Mouse (Mus musculus): ENCODE results near the gene Gm6268. TPM values are rescaled to one million over a fixed set of nuclear protein-coding genes. Genes with fewer than 3 reads are reported as not detected.

Gene Gm6268
- total RNA-seq (2021) = not detected

DNA sequence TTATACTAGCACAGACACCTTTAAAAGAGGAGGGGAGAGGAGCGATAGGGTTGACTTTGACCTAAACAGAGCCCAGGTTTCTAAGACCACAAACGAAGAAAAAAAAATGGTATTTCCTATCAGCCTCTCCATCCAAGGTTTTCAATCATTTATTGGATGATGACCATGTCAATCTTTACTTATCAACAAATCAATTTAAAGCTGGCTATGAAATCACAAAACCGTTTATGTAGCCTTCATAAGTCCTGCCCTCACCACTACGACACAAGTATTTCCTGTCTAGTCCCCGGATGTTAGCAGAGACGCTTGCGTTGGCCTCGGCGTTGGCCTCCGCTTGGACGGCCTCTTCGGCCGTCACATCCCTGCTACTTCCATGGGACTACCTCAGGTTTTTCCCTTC is at the start of gene Gm6268:
Gm6268 (plus strand) TSS at position 301 of the 400 bp plus-strand sequence.
- no peak for DNase-seq (ENCODE audit: low spot score)
- intact Hi-C loops (cut with DNase I) = no loop called here

DNA sequence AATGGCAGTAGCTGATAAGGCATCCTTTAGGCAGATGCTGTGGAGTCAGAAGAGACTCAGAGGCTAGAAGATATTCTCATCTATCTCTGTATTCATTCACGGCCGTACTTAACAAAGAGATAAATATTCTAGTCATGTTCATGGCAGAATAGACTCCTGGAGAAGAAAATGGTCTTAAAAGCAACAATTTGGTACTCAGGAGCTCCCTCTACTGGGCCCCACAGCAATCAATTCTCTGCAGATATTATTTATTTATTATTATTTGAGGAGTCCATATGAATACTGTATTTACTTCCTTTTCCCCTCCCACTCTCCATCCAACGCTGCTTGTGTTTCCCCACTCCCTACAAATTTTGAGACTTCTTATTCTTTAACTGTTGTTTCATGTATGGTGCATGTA is 48.6 kb upstream of the Gm6268 start:
- no peak for DNase-seq (ENCODE audit: low spot score)
- intact Hi-C loops (cut with DNase I) = loop anchor here (2.0 kb wide), 1 partner anchor 126 kb away; no protein-coding TSS in a partner anchor

DNA sequence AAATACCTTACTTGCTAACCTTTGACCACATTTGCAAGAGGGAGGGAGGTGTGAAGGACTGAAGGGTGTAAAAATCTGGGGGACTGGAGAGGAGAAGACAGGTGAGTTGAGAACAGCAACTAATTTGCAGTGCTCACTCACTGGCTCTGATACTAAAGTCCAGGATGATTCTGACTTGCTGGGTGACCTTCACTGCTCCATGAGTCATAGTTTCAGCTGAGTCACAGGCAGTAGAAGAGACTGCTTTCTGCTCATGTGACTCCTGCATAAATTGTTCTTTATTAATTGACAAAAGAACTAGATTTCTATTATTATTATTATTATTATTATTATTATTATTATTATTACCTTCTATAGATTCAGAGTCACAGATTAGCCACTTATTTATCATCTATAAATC is 15.7 kb upstream of the Gm6268 start:
- intact Hi-C loops (cut with DNase I) = no loop called here
- DNase-seq (ENCODE audit: low spot score) = no peak

DNA sequence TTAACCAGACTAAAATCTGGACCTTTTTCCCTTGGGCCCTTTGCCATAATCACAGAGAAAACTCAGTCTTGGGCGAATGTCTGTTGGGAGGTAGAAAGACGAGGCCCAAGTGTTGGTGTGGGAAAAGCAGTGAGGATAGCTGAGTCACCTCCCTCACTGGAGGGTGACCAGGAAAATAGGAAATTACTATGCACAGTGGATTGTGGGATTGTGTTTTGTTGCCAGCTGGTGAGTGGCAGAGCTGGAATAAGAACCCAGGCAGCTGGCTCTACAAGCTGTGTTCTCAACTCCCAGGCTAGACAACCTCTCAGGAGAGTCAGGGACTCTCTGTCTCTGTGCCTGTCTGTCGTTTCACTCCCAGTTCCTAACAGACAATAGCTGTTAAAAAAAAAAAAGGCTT is 11.1 kb upstream of the Gm6268 start:
- DNase-seq (ENCODE audit: low spot score) = no peak
- intact Hi-C loops (cut with DNase I) = loop anchor here (10.0 kb wide), 1 partner anchor 555 kb away; no protein-coding TSS in a partner anchor

DNA sequence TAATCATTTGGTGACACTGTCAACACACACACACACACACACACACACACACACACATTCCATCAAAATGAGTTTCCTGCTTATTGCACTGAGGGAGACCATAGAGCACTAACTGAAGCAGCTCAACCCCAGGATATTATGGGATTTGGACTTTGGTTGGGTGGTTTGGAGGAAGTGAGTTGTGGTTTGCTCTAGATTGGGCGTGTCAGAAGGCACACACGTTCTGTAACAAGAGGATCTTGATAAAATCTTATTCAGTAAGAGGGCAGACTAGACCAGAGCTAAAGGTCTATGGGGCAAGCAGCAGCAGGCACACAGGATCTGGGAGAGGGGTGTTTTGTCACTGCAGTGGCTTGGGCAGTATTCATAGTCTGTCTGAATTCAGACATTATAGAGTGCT is 10.6 kb upstream of the Gm6268 start:
- intact Hi-C loops (cut with DNase I) = loop anchor here (10.0 kb wide), 1 partner anchor 556 kb away; no protein-coding TSS in a partner anchor
- no peak for DNase-seq (ENCODE audit: low spot score)

DNA sequence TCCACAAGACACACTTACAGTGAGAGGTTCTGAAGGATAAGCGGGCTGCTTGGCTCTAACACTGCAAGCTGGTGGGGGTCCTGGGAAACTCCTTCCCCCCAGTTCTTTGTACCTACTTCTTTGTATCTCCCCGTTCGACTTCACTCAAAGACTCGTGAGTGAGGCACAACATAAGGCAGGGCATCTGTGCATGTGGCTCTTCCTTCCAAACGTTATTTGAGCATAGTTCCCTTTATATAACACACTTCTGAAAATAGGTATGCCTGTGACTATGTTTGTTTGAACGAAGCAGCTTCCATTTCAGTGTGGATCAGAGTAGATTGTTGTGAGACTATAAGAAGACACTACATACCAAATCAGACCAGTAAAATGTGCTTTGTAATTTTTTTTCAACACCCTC is 8.4 kb upstream of the Gm6268 start:
- intact Hi-C loops (cut with DNase I) = loop anchor here (10.0 kb wide), 1 partner anchor 558 kb away; no protein-coding TSS in a partner anchor
- DNase-seq (ENCODE audit: low spot score) = no peak

DNA sequence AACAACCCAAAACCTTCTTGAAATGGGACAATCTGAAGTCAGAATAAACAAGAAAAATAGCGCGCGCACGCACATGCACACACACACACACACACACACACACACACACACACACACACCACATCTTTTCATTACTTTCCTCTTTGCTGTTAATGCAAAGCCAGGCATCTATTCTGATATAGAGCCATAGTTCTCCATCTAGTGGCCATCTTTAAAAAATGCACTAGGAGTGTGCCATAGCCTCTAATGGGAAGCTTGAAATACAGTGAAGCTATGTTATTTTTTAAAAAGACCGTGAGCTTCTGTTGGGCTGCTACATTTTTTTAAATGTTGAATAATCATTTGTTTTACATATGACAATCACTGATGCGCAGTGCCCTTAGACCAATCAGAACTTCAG is 7.8 kb upstream of the Gm6268 start:
- DNase-seq (ENCODE audit: low spot score) = no peak
- intact Hi-C loops (cut with DNase I) = loop anchor here (10.0 kb wide), 1 partner anchor 558 kb away; no protein-coding TSS in a partner anchor

DNA sequence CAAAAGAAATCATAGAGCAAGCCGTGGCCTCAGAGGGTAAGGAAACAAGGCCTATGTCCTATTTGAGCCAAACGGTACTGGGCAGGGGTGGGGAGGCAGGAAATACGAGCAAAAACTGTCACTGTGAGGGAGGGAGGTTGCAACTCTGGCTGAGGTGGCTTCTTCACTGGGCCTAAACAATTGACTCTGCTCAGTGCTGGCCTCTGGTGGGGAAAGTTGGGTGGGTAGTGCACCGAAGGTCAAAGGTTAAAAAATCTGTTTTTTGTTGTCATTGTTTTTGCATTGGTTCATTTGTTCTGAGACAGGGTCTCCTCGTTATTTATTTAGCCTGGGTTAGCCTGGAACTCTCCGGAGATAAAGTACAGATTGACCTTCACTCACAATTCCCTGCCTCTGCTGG is 1.2 kb downstream of the Gm6268 start:
- intact Hi-C loops (cut with DNase I) = no loop called here
- no peak for DNase-seq (ENCODE audit: low spot score)

DNA sequence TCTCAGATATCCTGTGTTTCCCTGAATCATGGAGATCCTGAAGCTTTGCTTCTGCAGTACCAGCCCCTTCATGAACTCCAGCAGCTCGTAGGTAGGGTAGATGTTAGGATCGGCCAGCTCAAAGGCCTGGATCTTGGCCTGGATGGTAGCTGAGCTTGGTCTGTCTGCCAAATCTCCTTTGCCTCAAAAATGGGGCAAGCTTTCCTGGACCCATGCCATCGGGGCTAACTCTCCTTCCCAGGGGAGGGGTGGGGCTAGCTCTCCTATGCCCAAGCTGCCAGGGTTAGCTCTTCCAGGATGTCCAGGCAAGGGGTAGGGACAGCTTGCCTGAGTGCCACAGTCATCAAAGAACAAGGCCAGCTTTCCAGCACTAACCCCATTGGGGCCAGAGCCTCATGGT is 18.1 kb downstream of the Gm6268 start:
- intact Hi-C loops (cut with DNase I) = no loop called here
- DNase-seq (ENCODE audit: low spot score) = no peak

DNA sequence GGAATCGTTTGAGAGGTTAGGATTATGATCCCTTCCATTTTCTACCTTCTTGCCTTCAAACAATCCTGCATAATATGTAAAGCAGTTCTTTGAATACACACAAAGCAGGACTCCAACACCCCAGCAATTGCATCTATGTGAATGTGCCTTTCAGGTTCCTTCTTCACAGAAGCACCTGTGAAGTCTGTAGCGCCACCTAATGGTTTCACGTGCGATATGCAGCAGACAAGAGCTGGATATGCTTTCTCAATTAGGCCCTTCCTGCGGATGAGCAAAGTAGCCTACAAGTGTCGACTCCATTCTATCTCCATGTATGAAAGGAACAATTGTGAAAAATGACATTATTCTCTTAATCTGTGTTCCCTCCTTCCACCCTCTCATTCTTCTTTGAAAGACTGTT is 33.9 kb downstream of the Gm6268 start:
- intact Hi-C loops (cut with DNase I) = no loop called here
- DNase-seq (ENCODE audit: low spot score) = no peak

DNA sequence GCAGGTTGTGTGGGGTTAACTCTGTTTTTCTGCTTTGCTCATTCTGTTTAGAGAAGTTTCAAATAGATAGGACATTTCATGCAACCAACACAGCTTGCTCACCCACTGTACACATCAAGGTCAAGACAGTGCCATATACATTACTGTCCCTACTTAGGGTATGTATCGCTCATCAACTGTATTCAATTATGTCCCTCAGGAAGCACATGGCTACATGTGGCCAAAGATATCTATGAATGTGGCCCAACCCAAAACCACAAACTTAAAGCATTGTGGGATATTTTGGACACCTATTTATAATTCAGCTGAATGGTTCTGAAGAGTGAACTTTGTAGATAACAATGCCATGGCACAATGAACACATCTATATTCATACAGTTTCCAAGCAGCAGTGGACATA is 36.9 kb downstream of the Gm6268 start:
- no peak for DNase-seq (ENCODE audit: low spot score)
- intact Hi-C loops (cut with DNase I) = no loop called here

Small RNAs within 50 kb of the gene (microRNA-seq; reads per million reads assigned to microRNA genes)
- gene Gm44485 = not detected

Other genes with a start within 250 kb of the Gm6268 start
- under 1 TPM in 1 of 2 experiments, not detected in 1; 0.10 TPM for gene Zcchc12, start 205.4 kb upstream of the Gm6268 start, total RNA-seq (2021)
- gene Lonrf3, start 72.9 kb upstream of the Gm6268 start, total RNA-seq (2021) = 1 to 10 TPM in 1 of 2 experiments, under 1 TPM in 1; 0.70 to 1.5 TPM
- not detected for gene Gm14569, start 90.5 kb downstream of the Gm6268 start, total RNA-seq (2021)
- 10 to 100 TPM; 19.5 to 20.1 TPM for gene Pgrmc1, start 196.9 kb downstream of the Gm6268 start, total RNA-seq (2021)
- gene Akap17b, start 244.1 kb downstream of the Gm6268 start, total RNA-seq (2021) = 1 to 10 TPM; 2.0 to 2.5 TPM

Data from heart, postnatal 25 days (tissue).